Mouse (Mus musculus) liver, adult 2 months (tissue): ENCODE measurements around the gene Tln2.

ENCODE experiments used
- CTCF ChIP-seq: fragments of 200-500 bp; IDR thresholded peaks from 2 replicates; pipeline ENCODE4 v1.5.1; 2011; ENCODE audit warnings: low read depth, low read length, control low read depth
- POLR2A ChIP-seq: fragments of 200-500 bp; IDR thresholded peaks from 2 replicates; pipeline ENCODE4 v1.6.1; 2011; ENCODE audit warnings: low read length, control low read depth; ENCODE audit not compliant: insufficient read depth; ENCODE audit errors: extremely low read depth

GRCm38 (mm10) chr9:67559603-67560002 lies at the start of gene Tln2:
- no peak for TF ChIP-seq POLR2A
- no peak for TF ChIP-seq CTCF
